Comparison of ENCODE assay signal across 8 mouse cellular contexts in the genomic region with DNA sequence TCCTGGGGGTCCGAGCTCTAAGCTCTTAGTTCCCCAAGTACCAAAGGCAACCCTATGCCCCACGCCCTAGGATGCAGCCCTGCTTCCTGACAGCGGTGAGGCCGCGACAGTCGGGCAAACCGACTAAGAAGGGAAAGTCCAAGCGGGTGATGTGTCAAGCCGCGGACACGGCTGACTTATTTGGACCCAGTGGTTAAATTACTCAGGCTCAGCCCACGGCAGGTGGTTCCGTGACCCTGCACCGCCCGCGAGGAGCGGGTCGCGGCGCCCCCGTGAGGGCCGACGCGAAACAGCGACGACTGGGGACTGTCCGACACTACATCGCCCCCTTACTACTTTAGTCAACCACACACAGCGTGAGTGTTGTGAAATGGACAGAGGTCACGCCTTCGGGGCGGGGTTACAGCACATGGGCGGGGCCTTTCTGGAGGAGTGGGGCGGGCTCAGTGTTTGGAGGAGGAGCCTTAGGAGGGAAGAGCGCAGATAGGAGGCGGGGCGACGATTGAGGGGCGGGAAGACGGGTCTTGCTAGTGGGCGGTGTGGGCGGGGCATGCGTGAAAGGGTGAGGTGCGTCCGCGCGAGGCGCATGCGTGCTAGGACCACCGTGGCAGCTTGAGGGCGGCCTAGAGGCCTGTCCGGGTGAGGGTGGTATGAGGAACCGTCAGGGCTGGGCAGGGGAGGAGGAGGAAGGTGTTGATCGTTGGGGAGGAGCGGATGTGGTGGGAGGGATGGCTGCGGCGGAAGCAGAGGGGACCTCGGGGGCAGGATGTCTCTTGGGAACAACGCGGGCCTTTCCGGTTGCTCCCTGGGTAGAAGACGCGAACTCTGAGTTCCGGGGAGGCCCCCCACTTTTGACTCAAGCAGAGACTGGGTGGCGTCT. TPM values are rescaled to one million over a fixed set of nuclear protein-coding genes. Genes with fewer than 3 reads are reported as not detected.
A peak's percentile ranks its signal among the peaks of the same experiment; 100 is the strongest.
DNase-seq lines count a peak whose midpoint lies in the region; ATAC-seq lines count a peak whose summit lies in the region.

TSS of gene Amz2 (plus strand) at position 555 of the 880 bp plus-strand sequence.

- H3K36me3 ChIP-seq in heart, embryonic 13.5 days = peaks cover 25% of the 10 kb centered on the region
- H3K36me3 ChIP-seq in liver, embryonic 12.5 days = peaks cover 24% of the 10 kb centered on the region
- H3K36me3 ChIP-seq in stomach, embryonic 15.5 days = peaks cover 9% of the 10 kb centered on the region

- no peaks in the 10 kb centered on the region for H3K4me1 ChIP-seq in brown adipose tissue, adult 24 weeks (ENCODE audit: control insufficient read depth, insufficient read depth, insufficient read length, low read length)
- H3K4me1 ChIP-seq in heart, embryonic 13.5 days = peaks cover 9% of the 10 kb centered on the region
- H3K4me1 ChIP-seq in liver, embryonic 12.5 days = peaks cover 44% of the 10 kb centered on the region
- H3K4me1 ChIP-seq in stomach, embryonic 15.5 days = peaks cover 9% of the 10 kb centered on the region

- peak; percentile 100 for DNase-seq in CD4-positive, CD25-positive, alpha-beta regulatory T cell, adult 2 months (ENCODE audit: low read depth, low spot score)
- peak; percentile 69 for DNase-seq in fat pad, adult 2 months (ENCODE audit: extremely low read depth, low read depth, low spot score)
- peak; percentile 100 for DNase-seq in kidney, postnatal 10 days
- peak; percentile 100 for DNase-seq in natural killer cell, adult 2 months (ENCODE audit: low spot score in 2 of 2)

- H3K27me3 ChIP-seq in heart, embryonic 13.5 days (replicated peaks) = no peaks in the 10 kb centered on the region
- no peaks in the 10 kb centered on the region for H3K27me3 ChIP-seq in liver, embryonic 12.5 days (replicated peaks)
- no peaks in the 10 kb centered on the region for H3K27me3 ChIP-seq in stomach, embryonic 15.5 days (replicated peaks)

- WGBS in heart, embryonic 13.5 days = under 1% methylated on average over 65 of the region's 65 CpGs
- WGBS in liver, embryonic 12.5 days (ENCODE audit: insufficient replicate concordance) = under 1% methylated on average over 65 of the region's 65 CpGs
- WGBS in stomach, embryonic 15.5 days = under 1% methylated on average over 65 of the region's 65 CpGs

- peak; percentile 98 for ATAC-seq in heart, embryonic 13.5 days (ENCODE audit: extremely low read depth, insufficient number of reproducible peaks, low FRiP score, low TSS enrichment)
- ATAC-seq in liver, embryonic 12.5 days = peak; percentile 94
- peak; percentile 97 for ATAC-seq in stomach, embryonic 15.5 days (ENCODE audit: insufficient read depth, low FRiP score, low read depth)

- H3K27ac ChIP-seq in brown adipose tissue, adult 24 weeks (replicated peaks; ENCODE audit: low read depth, low read length) = peak within 1 kb of the TSS; percentile 84
- peak within 1 kb of the TSS; percentile 93 for H3K27ac ChIP-seq in heart, embryonic 13.5 days (replicated peaks)
- H3K27ac ChIP-seq in liver, embryonic 12.5 days = peak within 1 kb of the TSS; percentile 89
- H3K27ac ChIP-seq in stomach, embryonic 15.5 days = peak within 1 kb of the TSS; percentile 93

- peak within 1 kb of the TSS; percentile 88 for H3K9ac ChIP-seq in heart, embryonic 13.5 days
- H3K9ac ChIP-seq in liver, embryonic 12.5 days = peak within 1 kb of the TSS; percentile 76
- peak within 1 kb of the TSS; percentile 68 for H3K9ac ChIP-seq in stomach, embryonic 15.5 days

- 0 out of 2 replicates have a peak, but pooled peaks cover 6% of the 10 kb centered on the region for H3K9me3 ChIP-seq in heart, embryonic 13.5 days
- 0 out of 2 replicates have a peak, but pooled peaks cover 5% of the 10 kb centered on the region for H3K9me3 ChIP-seq in liver, embryonic 12.5 days (replicated peaks)
- no peaks in the 10 kb centered on the region for H3K9me3 ChIP-seq in stomach, embryonic 15.5 days

- peak within 1 kb of the TSS; percentile 72 for H3K4me3 ChIP-seq in brown adipose tissue, adult 24 weeks (ENCODE audit: insufficient read depth, low read depth, low read length)
- H3K4me3 ChIP-seq in heart, embryonic 13.5 days = peak within 1 kb of the TSS; percentile 78
- H3K4me3 ChIP-seq in liver, embryonic 12.5 days = peak within 1 kb of the TSS; percentile 74
- peak within 1 kb of the TSS; percentile 69 for H3K4me3 ChIP-seq in stomach, embryonic 15.5 days (replicated peaks)

- H3K4me2 ChIP-seq in heart, embryonic 13.5 days = peak within 1 kb of the TSS; percentile 80
- H3K4me2 ChIP-seq in liver, embryonic 12.5 days = peak within 1 kb of the TSS; percentile 91
- H3K4me2 ChIP-seq in stomach, embryonic 15.5 days = peak within 1 kb of the TSS; percentile 88

RNA-seq across cellular contexts. Expression of gene Amz2, which starts in this region (rescaled TPM):
- polyA plus RNA-seq in brown adipose tissue, adult 24 weeks (2012; ENCODE audit: insufficient read depth, insufficient read length, missing spikeins) = 37.3 and 51.5 TPM in 2 replicates
- polyA plus RNA-seq in heart, embryonic 13.5 days (2015; fragmentation: Nextera tagmentation; extraction: Ambion mirVana) = 33.4 and 38.1 TPM in 2 replicates
- 15.6 and 17.8 TPM in 2 replicates for polyA plus RNA-seq in liver, embryonic 12.5 days (2016; fragmentation: Nextera tagmentation; extraction: Ambion mirVana)
- polyA plus RNA-seq in stomach, embryonic 15.5 days (2015; fragmentation: Nextera tagmentation; extraction: Ambion mirVana) = 35.7 and 40.4 TPM in 2 replicates

Comparison
In these comparisons a context has a peak if more than half of its experiments do, and no peak if none do; other contexts are left out.
1. Peak in every context shown above with its lines: DNase-seq, ATAC-seq, H3K4me3 ChIP-seq and H3K27ac ChIP-seq.